Mouse (Mus musculus) heart, postnatal 0 days (tissue): ENCODE measurements at regions not wholly inside any gene's neighbourhood (a gene's known extent, or its start where the extent isn't known, plus 50 kb on each side); places are given as distances from the start of the nearest gene placed in this dataset.

Source experiments
- CTCF ChIP-seq: IDR thresholded peaks from 2 replicates; pipeline ENCODE4 v1.5.1; 2016; ENCODE audit warnings: antibody characterized with exemption, control low read depth, low read depth
- EP300 ChIP-seq: IDR thresholded peaks from 2 replicates; pipeline ENCODE4 v1.6.1; 2016; ENCODE audit warnings: antibody characterized with exemption, low read depth

DNA sequence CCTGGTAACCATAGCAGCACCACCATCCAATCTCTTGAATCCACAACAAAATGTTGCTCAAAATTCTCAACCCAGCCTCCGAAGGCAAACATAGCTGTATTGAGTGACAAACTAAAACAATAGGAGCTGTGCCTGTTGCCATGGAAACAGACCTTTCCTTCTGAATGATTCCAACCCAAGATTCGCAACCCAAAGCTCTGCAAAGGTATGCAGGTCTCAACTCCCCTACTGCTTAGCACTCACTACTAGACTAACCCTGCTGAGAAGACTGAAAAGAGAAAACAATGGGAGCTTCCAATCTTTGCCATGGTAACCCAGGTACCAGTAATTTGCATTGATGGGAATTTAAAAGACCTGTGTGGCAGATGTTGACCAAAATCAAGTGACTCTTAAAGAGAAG, 260.2 kb upstream of the Cntn3 start:
- TF ChIP-seq EP300 (no peak), CTCF (no peak)
